Mouse (Mus musculus): Measurements from ENCODE around the gene Fam57b.

- no peak for TF ChIP-seq CTCF (IDR thresholded peaks at IDR 0.05)
- TF ChIP-seq EP300 (IDR thresholded peaks at IDR 0.05): no peak
Measured at GRCm38 (mm10) chr7:126773351-126773750, 24.1 kb upstream of the Fam57b start.

All from lung, postnatal 0 days (tissue).